Mouse (Mus musculus) retina, embryonic 14.5 days (tissue): ENCODE results near the gene Slc4a8.
"Not testable (repeated sequence)": the region's sequence is repeated elsewhere in the genome, so short reads cannot be mapped to it uniquely, and the experiment has no call there.

Experiments
- DNase-seq: peaks from one replicate; pipeline ENCODE4 v3.0.0-alpha.2; 2015; ENCODE audit warnings: low spot score

Gene Slc4a8

GRCm38 (mm10) chr15:100773859-100774258, 12.3 kb downstream of the Slc4a8 start:
- DNase-seq, result not testable (repeated sequence)

- DNase-seq, result peak; percentile 52
Observed at GRCm38 (mm10) chr15:100775189-100776166, 13.9 kb downstream of the Slc4a8 start.

GRCm38 (mm10) chr15:100776424-100776823, 14.9 kb downstream of the Slc4a8 start:
- DNase-seq, result no peak

- peak; percentile 55 for DNase-seq
Observed at GRCm38 (mm10) chr15:100777020-100778016, 15.8 kb downstream of the Slc4a8 start.

GRCm38 (mm10) chr15:100779896-100780295, 18.3 kb downstream of the Slc4a8 start:
- DNase-seq, result no peak

- DNase-seq, result no peak
Observed at GRCm38 (mm10) chr15:100783244-100783987, 21.9 kb downstream of the Slc4a8 start.

- no peak for DNase-seq
Observed at GRCm38 (mm10) chr15:100790219-100790618, 28.7 kb downstream of the Slc4a8 start.

GRCm38 (mm10) chr15:100792324-100792723, 30.8 kb downstream of the Slc4a8 start:
- DNase-seq, result no peak

GRCm38 (mm10) chr15:100800914-100801313, 39.4 kb downstream of the Slc4a8 start:
- peak; percentile 10 for DNase-seq

GRCm38 (mm10) chr15:100808062-100808461, 46.5 kb downstream of the Slc4a8 start:
- no peak for DNase-seq

GRCm38 (mm10) chr15:100808484-100808883, 46.9 kb downstream of the Slc4a8 start:
- DNase-seq, result no peak

- DNase-seq, result no peak
Observed at GRCm38 (mm10) chr15:100810243-100810642, 48.7 kb downstream of the Slc4a8 start.

- no peak for DNase-seq
Observed at GRCm38 (mm10) chr15:100813501-100813900, 52.0 kb downstream of the Slc4a8 start.

GRCm38 (mm10) chr15:100814066-100814465, 52.5 kb downstream of the Slc4a8 start:
- DNase-seq, result no peak

GRCm38 (mm10) chr15:100815310-100815709, 53.8 kb downstream of the Slc4a8 start:
- DNase-seq, result no peak

GRCm38 (mm10) chr15:100818860-100819259, 57.3 kb downstream of the Slc4a8 start:
- no peak for DNase-seq

- DNase-seq, result no peak
Observed at GRCm38 (mm10) chr15:100821824-100822223, 60.3 kb downstream of the Slc4a8 start.

- DNase-seq, result not testable (repeated sequence)
Observed at GRCm38 (mm10) chr15:100822370-100822769, 60.8 kb downstream of the Slc4a8 start.

- no peak for DNase-seq
Observed at GRCm38 (mm10) chr15:100825249-100825856, 63.8 kb downstream of the Slc4a8 start.

- DNase-seq, result no peak
Observed at GRCm38 (mm10) chr15:100826076-100826475, 64.5 kb downstream of the Slc4a8 start.

GRCm38 (mm10) chr15:100829775-100830174, 68.2 kb downstream of the Slc4a8 start:
- DNase-seq, result no peak
